Mouse (Mus musculus) heart, adult 2 months (tissue): ENCODE measurements around the gene Hist1h2br.
"Not testable (repeated sequence)": the region's sequence is repeated elsewhere in the genome, so short reads cannot be mapped to it uniquely, and the experiment has no call there.

Experiments used
- CTCF ChIP-seq: fragments of 200-600 bp; IDR thresholded peaks from 2 replicates; pipeline ENCODE4 v1.8.1; 2022; ENCODE audit warnings: antibody characterized with exemption, mild to moderate bottlenecking, moderate library complexity
- EP300 ChIP-seq: fragments of 200-500 bp; IDR thresholded peaks from 2 replicates; pipeline ENCODE4 v1.6.1; 2011; ENCODE audit warnings: low read depth, low read length, control low read depth; ENCODE audit not compliant: insufficient read depth
- POLR2A ChIP-seq: fragments of 200-500 bp; IDR thresholded peaks from 2 replicates; pipeline ENCODE4 v1.6.1; 2011; ENCODE audit warnings: mild to moderate bottlenecking, low read depth, low read length, control low read depth; ENCODE audit not compliant: insufficient read depth

DNA sequence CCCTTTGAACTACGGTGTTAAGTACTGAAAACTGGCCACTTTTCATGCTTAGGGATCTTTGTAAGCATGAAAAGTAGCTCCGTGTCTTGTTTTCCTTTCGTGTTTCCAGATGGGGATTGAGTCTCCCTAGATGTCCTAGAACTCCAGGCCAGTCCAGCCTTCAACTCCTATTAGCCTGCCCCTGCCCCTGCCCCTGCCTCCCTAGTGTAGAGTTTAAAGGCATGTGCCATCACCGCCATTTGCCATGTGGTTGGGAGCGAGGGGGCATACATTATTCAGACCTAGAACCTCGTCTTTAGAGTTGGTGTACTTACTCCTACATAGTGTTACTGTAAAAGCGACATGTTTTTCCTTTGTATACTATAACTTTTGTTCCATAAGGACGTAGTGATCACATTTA lies 22.5 kb upstream of the Hist1h2br start:
- not testable (repeated sequence) for TF ChIP-seq EP300, CTCF, POLR2A
